Mouse (Mus musculus): ENCODE measurements around the gene Clpp. TPM values are rescaled to one million over a fixed set of nuclear protein-coding genes. Genes with fewer than 3 reads are reported as not detected.

Gene Clpp
- polyA plus RNA-seq, 1 experiment from 2014 or later = 164 TPM

GRCm38 (mm10) chr17:56981049-56981448 lies 9.1 kb upstream of the Clpp start:
- WGBS = 62% methylated on average over 7 of the region's 7 CpGs
- Histone ChIP-seq H3K4me2 (replicated peaks; ENCODE audit: low read depth, low read length) (no peak overlapping the region), H3K9me3 (ENCODE audit: control insufficient read depth, low read depth, low read length) (no peaks in the 10 kb centered on the region), H3K36me3 (ENCODE audit: control insufficient read depth, insufficient read depth, low read length) (no peaks in the 10 kb centered on the region), H3K9ac (replicated peaks; ENCODE audit: low read depth, low read length) (no peak overlapping the region), H3K27me3 (ENCODE audit: control insufficient read depth, insufficient read depth, low read length) (no peaks in the 10 kb centered on the region), H3K4me3 (ENCODE audit: low read depth, low read length) (no peak overlapping the region), H3K4me1 (ENCODE audit: control insufficient read depth, insufficient read depth, low read length) (no peaks in the 10 kb centered on the region), H3K27ac (ENCODE audit: low read length) (no peak overlapping the region)
- no peak for ATAC-seq (ENCODE audit: insufficient number of reproducible peaks, insufficient read depth, low FRiP score, low read depth)

DNA sequence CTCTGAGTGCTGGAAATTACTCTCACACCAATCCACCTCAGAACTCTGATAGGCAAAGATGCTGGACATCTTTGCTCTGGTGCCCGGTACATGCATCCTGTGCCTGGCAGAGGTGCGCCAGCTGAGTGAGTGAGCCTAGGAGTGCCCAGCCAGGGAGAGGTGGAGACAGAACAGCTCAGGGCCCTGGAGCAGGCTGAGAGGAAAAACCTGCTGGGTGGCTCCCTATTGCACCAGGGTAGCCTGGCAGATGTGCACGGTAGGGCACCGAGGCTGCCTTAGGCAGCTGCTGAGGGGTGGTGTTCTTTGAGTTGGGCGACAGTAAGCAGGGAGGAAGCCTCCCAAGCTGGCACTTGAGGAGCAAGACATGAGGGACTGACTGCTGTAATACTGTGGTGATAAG lies 8.1 kb upstream of the Clpp start, which contains the start of gene Acer1:
TSS of gene Acer1 (minus strand) at position 114 of the 400 bp plus-strand sequence.
- Histone ChIP-seq H3K36me3 (ENCODE audit: control insufficient read depth, insufficient read depth, low read length) (no peaks in the 10 kb centered on the region), H3K9me3 (ENCODE audit: control insufficient read depth, low read depth, low read length) (no peaks in the 10 kb centered on the region), H3K4me3 (ENCODE audit: low read depth, low read length) (no peak within 1 kb of the TSS), H3K4me1 (ENCODE audit: control insufficient read depth, insufficient read depth, low read length) (no peaks in the 10 kb centered on the region), H3K4me2 (replicated peaks; ENCODE audit: low read depth, low read length) (no peak within 1 kb of the TSS), H3K27me3 (ENCODE audit: control insufficient read depth, insufficient read depth, low read length) (no peaks in the 10 kb centered on the region), H3K9ac (replicated peaks; ENCODE audit: low read depth, low read length) (no peak within 1 kb of the TSS), H3K27ac (ENCODE audit: low read length) (no peak within 1 kb of the TSS)
- ATAC-seq (ENCODE audit: insufficient number of reproducible peaks, insufficient read depth, low FRiP score, low read depth) = no peak
- WGBS = 75% methylated on average over 5 of the region's 5 CpGs

DNA sequence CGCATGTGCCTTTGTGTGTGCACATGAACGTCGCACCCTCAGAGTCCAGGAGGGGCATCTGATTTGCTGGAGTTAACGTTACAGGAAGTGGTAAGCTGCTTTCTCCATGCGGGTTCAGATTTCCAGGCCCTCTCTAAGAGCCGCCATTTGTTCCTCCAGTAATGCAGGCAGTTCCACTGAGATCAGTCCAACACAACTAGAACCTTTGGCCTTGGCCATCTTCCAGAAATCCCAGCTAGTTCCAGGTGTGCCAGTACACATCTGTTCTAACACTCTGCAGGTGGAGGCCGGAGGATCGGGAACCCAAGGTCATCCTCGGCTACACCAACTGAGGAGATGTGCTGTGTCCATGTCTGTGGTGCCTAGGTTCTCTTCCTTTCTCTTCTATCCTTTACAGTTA lies 5.2 kb upstream of the Clpp start:
- H3K4me1 ChIP-seq (ENCODE audit: control insufficient read depth, insufficient read depth, low read length) = no peaks in the 10 kb centered on the region
- H3K9ac ChIP-seq (replicated peaks; ENCODE audit: low read depth, low read length) = no peak overlapping the region
- H3K4me2 ChIP-seq (replicated peaks; ENCODE audit: low read depth, low read length) = no peak overlapping the region
- ATAC-seq (ENCODE audit: insufficient number of reproducible peaks, insufficient read depth, low FRiP score, low read depth) = no peak
- WGBS = 83% methylated on average over 9 of the region's 9 CpGs
- H3K27ac ChIP-seq (ENCODE audit: low read length) = no peak overlapping the region
- H3K4me3 ChIP-seq (ENCODE audit: low read depth, low read length) = no peak overlapping the region
- H3K9me3 ChIP-seq (ENCODE audit: control insufficient read depth, low read depth, low read length) = no peaks in the 10 kb centered on the region
- H3K27me3 ChIP-seq (ENCODE audit: control insufficient read depth, insufficient read depth, low read length) = no peaks in the 10 kb centered on the region
- H3K36me3 ChIP-seq (ENCODE audit: control insufficient read depth, insufficient read depth, low read length) = no peaks in the 10 kb centered on the region

- Histone ChIP-seq H3K36me3 (ENCODE audit: control insufficient read depth, insufficient read depth, low read length) (no peaks in the 10 kb centered on the region), H3K27ac (ENCODE audit: low read length) (no peak overlapping the region), H3K4me3 (ENCODE audit: low read depth, low read length) (no peak overlapping the region), H3K9me3 (ENCODE audit: control insufficient read depth, low read depth, low read length) (no peaks in the 10 kb centered on the region), H3K27me3 (ENCODE audit: control insufficient read depth, insufficient read depth, low read length) (no peaks in the 10 kb centered on the region), H3K4me2 (replicated peaks; ENCODE audit: low read depth, low read length) (no peak overlapping the region), H3K4me1 (ENCODE audit: control insufficient read depth, insufficient read depth, low read length) (no peaks in the 10 kb centered on the region), H3K9ac (replicated peaks; ENCODE audit: low read depth, low read length) (no peak overlapping the region)
- 69% methylated on average over 3 of the region's 3 CpGs for WGBS
- ATAC-seq (ENCODE audit: insufficient number of reproducible peaks, insufficient read depth, low FRiP score, low read depth) = no peak
Measured at GRCm38 (mm10) chr17:56985656-56986055, 4.4 kb upstream of the Clpp start.

DNA sequence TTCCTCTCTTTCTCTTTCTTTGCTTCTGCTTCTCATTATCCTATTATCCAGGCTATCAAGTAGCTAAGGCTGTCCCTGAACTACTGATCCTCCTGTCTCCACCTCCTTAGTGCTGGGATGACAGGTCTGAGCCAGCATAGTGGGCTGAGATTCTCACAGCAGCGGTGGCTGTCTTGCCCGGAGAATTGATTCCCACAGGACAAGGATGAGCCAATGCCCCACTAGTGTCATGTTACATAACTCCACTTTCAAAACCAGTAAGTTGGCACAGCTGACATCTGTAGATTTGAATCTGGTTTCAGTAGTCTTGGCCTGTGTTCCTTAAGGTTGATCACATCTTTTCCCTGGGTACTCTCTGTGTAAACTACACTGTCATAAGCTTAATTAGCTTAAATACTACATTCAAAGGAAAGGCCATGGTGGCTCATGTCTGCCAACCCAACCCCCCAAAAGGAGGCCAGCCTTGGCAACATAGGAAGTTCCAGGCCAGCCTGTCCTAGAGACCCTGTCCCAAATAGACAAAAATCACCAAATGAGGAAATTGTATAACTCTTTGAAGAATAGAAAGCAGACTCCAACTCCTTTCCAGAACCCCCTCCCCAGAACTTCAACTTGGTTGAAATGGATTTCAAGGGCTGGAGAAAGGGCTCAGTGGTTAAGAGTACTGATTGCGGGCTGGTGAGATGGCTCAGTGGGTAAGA lies 3.9 kb upstream of the Clpp start:
- Histone ChIP-seq H3K9ac (replicated peaks; ENCODE audit: low read depth, low read length) (no peak overlapping the region), H3K9me3 (ENCODE audit: control insufficient read depth, low read depth, low read length) (no peaks in the 10 kb centered on the region), H3K4me3 (ENCODE audit: low read depth, low read length) (no peak overlapping the region), H3K4me2 (replicated peaks; ENCODE audit: low read depth, low read length) (no peak overlapping the region), H3K36me3 (ENCODE audit: control insufficient read depth, insufficient read depth, low read length) (no peaks in the 10 kb centered on the region), H3K27me3 (ENCODE audit: control insufficient read depth, insufficient read depth, low read length) (no peaks in the 10 kb centered on the region), H3K4me1 (ENCODE audit: control insufficient read depth, insufficient read depth, low read length) (peaks cover 5% of the 10 kb centered on the region), H3K27ac (ENCODE audit: low read length) (no peak overlapping the region)
- no peak for ATAC-seq (ENCODE audit: insufficient number of reproducible peaks, insufficient read depth, low FRiP score, low read depth)
- WGBS = 84% methylated on average over 3 of the region's 3 CpGs

DNA sequence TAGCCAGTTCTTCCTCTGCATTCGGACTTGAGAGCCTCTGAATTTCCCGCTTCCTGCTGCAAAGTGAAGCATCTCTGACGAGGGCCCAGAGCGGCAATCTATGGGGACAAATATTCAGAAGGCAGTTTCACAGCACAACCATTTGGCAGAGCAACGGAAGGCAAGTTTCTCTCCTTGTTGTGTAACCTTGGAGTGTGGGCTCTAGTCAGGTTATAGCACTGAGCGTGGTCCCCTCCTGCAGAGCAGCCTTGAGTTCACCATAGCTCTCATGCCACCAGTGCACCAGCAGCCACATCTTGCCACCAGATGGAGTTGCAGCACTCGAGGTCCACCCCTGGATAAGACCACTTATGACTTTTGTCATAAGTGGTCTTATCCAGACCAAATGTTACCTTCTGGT lies 1.7 kb upstream of the Clpp start:
- peaks cover 6% of the 10 kb centered on the region for H3K4me1 ChIP-seq (ENCODE audit: control insufficient read depth, insufficient read depth, low read length)
- no peak overlapping the region for H3K27ac ChIP-seq (ENCODE audit: low read length)
- WGBS = 78% methylated on average over 7 of the region's 7 CpGs
- peaks cover 10% of the 10 kb centered on the region for H3K36me3 ChIP-seq (ENCODE audit: control insufficient read depth, insufficient read depth, low read length)
- H3K4me2 ChIP-seq (replicated peaks; ENCODE audit: low read depth, low read length) = no peak overlapping the region
- no peak for ATAC-seq (ENCODE audit: insufficient number of reproducible peaks, insufficient read depth, low FRiP score, low read depth)
- H3K4me3 ChIP-seq (ENCODE audit: low read depth, low read length) = no peak overlapping the region
- no peaks in the 10 kb centered on the region for H3K27me3 ChIP-seq (ENCODE audit: control insufficient read depth, insufficient read depth, low read length)
- no peaks in the 10 kb centered on the region for H3K9me3 ChIP-seq (ENCODE audit: control insufficient read depth, low read depth, low read length)
- no peak overlapping the region for H3K9ac ChIP-seq (replicated peaks; ENCODE audit: low read depth, low read length)

- H3K9me3 ChIP-seq (ENCODE audit: control insufficient read depth, low read depth, low read length) = no peaks in the 10 kb centered on the region
- peaks cover 15% of the 10 kb centered on the region for H3K36me3 ChIP-seq (ENCODE audit: control insufficient read depth, insufficient read depth, low read length)
- H3K9ac ChIP-seq (replicated peaks; ENCODE audit: low read depth, low read length) = no peak overlapping the region; the same call in 1 of the 2 replicates
- 65% methylated on average over 7 of the region's 7 CpGs for WGBS
- no peak overlapping the region for H3K27ac ChIP-seq (ENCODE audit: low read length)
- no peak for ATAC-seq (ENCODE audit: insufficient number of reproducible peaks, insufficient read depth, low FRiP score, low read depth)
- H3K4me3 ChIP-seq (ENCODE audit: low read depth, low read length) = peak overlapping the region; percentile 91
- peak overlapping the region; percentile 69 for H3K4me2 ChIP-seq (replicated peaks; ENCODE audit: low read depth, low read length)
- H3K27me3 ChIP-seq (ENCODE audit: control insufficient read depth, insufficient read depth, low read length) = no peaks in the 10 kb centered on the region
- H3K4me1 ChIP-seq (ENCODE audit: control insufficient read depth, insufficient read depth, low read length) = peaks cover 6% of the 10 kb centered on the region
Measured at GRCm38 (mm10) chr17:56988921-56989430, 1.1 kb upstream of the Clpp start.

DNA sequence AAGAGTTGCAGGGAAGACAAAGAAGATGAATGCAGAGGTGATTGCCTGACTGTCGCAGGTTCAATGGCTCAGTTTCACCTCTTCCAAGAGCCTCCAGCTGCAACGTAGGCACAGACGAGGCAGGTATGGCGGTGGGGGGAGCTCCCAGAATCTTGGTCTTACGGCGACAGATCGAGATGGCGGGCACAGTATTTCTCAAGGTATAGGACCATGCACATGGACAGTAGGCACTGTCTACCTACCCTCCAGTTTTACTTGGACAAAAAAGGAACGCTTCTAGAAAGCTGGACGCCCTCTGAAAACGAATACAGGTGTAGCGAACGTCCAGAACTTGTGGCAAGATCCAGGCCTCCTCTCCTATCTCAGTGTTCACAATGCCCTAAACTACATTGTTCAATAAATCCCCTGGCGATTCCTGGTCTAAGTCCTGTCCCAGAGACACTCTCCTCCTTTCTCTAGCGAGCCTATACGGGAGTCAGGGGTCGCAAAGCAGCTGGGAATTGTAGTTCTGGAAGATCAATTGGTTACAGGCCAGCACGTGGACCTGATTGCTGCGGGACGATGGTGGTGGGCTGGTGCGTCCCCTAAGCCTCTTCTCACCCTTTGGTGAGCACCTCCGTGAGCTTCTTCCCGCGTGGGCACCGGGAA lies 514 bp upstream of the Clpp start:
- Histone ChIP-seq H3K27me3 (ENCODE audit: control insufficient read depth, insufficient read depth, low read length) (no peaks in the 10 kb centered on the region), H3K4me2 (replicated peaks; ENCODE audit: low read depth, low read length) (peak overlapping the region; percentile 69), H3K36me3 (ENCODE audit: control insufficient read depth, insufficient read depth, low read length) (peaks cover 18% of the 10 kb centered on the region), H3K4me3 (ENCODE audit: low read depth, low read length) (peak overlapping the region; percentile 91), H3K9me3 (ENCODE audit: control insufficient read depth, low read depth, low read length) (no peaks in the 10 kb centered on the region), H3K4me1 (ENCODE audit: control insufficient read depth, insufficient read depth, low read length) (peaks cover 6% of the 10 kb centered on the region), H3K27ac (ENCODE audit: low read length) (peak overlapping the region; percentile 59; the same call in 1 of the 2 replicates), H3K9ac (replicated peaks; ENCODE audit: low read depth, low read length) (peak overlapping the region; percentile 46)
- 2% methylated on average over 25 of the region's 25 CpGs for WGBS
- ATAC-seq (ENCODE audit: insufficient number of reproducible peaks, insufficient read depth, low FRiP score, low read depth) = peak; percentile 91

Data from stomach, embryonic 14.5 days (tissue).